Mouse (Mus musculus) ES-E14 (cell line): Measurements from ENCODE around the gene Dcps. TPM values are rescaled to one million over a fixed set of nuclear protein-coding genes. Genes with fewer than 3 reads are reported as not detected.
A peak's percentile ranks its signal among the peaks of the same experiment; 100 is the strongest.

Experiments used
- DNase-seq: peaks from one replicate; pipeline ENCODE4 v3.0.0-alpha.2; 2013; ENCODE audit warnings: low read depth, low spot score
- H3K27ac ChIP-seq: 2 replicates; pipeline ENCODE4 v1.5.1; 2012; ENCODE audit warnings: low read depth, mild to moderate bottlenecking, low read length, moderate library complexity, mixed read lengths; ENCODE audit not compliant: poor library complexity, insufficient read depth, severe bottlenecking
- H3K36me3 ChIP-seq: 2 replicates; pipeline ENCODE4 v1.6.1; 2012; ENCODE audit warnings: mild to moderate bottlenecking, low read length, moderate library complexity, mixed read lengths; ENCODE audit not compliant: control insufficient read depth, poor library complexity, insufficient read depth, severe bottlenecking
- H3K4me1 ChIP-seq, 2 experiments: fragments of 150-350 bp in 1 of 2; sonication (generic) in 1 of 2; 2 replicates each; pipeline ENCODE4 v1.6.1; 2012; ENCODE audit warnings: low read length in 2 of 2, mild to moderate bottlenecking in 1 of 2, mixed read lengths in 1 of 2; ENCODE audit not compliant: control insufficient read depth in 2 of 2, insufficient read depth in 2 of 2, poor library complexity in 1 of 2
- H3K4me3 ChIP-seq, 2 experiments: fragments of 150-350 bp in 1 of 2; sonication (generic) in 1 of 2; 2 replicates each; pipeline ENCODE4 v1.5.1; 2012; ENCODE audit warnings: low read length in 2 of 2, low read depth in 1 of 2, mild to moderate bottlenecking in 1 of 2, mixed read lengths in 1 of 2; ENCODE audit not compliant: insufficient read depth in 1 of 2, poor library complexity in 1 of 2, severe bottlenecking in 1 of 2
- H3K9ac ChIP-seq: 2 replicates; pipeline ENCODE4 v1.6.1; 2012; ENCODE audit warnings: low read depth, mild to moderate bottlenecking, low read length, mixed read lengths; ENCODE audit not compliant: poor library complexity, insufficient read depth, severe bottlenecking
- H3K9me3 ChIP-seq: fragments of 150-350 bp; sonication (generic); 2 replicates; pipeline ENCODE4 v1.6.1; 2012; ENCODE audit warnings: low read depth, mild to moderate bottlenecking, low read length; ENCODE audit not compliant: control insufficient read depth, insufficient read depth
- CHD2 ChIP-seq: IDR thresholded peaks from 2 replicates; pipeline ENCODE4 v1.6.1; 2014; ENCODE audit warnings: mild to moderate bottlenecking, low read depth, low read length, inconsistent platforms
- HCFC1 ChIP-seq: IDR thresholded peaks from 2 replicates; pipeline ENCODE4 v1.6.1; 2012; ENCODE audit warnings: low read length, inconsistent platforms, borderline replicate concordance; ENCODE audit not compliant: insufficient read depth
- MAFK ChIP-seq: IDR thresholded peaks from 2 replicates; pipeline ENCODE4 v1.6.1; 2014; ENCODE audit warnings: mild to moderate bottlenecking, low read depth, low read length, inconsistent platforms; ENCODE audit not compliant: insufficient read depth
- ZC3H11A ChIP-seq: IDR thresholded peaks from 2 replicates; pipeline ENCODE4 v1.6.1; 2012; ENCODE audit warnings: low read depth, mild to moderate bottlenecking, inconsistent platforms, low read length, borderline replicate concordance
- ZNF384 ChIP-seq: IDR thresholded peaks from 2 replicates; pipeline ENCODE4 v1.6.1; 2012; ENCODE audit warnings: low read depth, low read length, inconsistent platforms
- in situ Hi-C, 2 experiments: fragments of 600-800 bp; cut with MboI; formaldehyde crosslinking; loops; one replicate each; pipeline ENCODE4 v1.15.1; 2025; ENCODE audit warnings: low sequenced_read_pairs in 2 of 2, inconsistent platforms in 1 of 2; ENCODE audit not compliant: unreplicated experiment in 2 of 2
- total RNA-seq: library from RNA; depleted of rRNA; stranded (reverse); fragments of 300-350 nt; gene quantifications from 2 replicates; pipeline ENCODE4 v1.2.3, GENCODE M21; 2012

The Dcps gene
- total RNA-seq, 1 experiment: 42.9 TPM

GRCm38 (mm10) chr9:35183359-35183758, 7.5 kb upstream of the Dcps start:
- Histone ChIP-seq H3K9ac (no peak overlapping the region), H3K27ac (no peak overlapping the region), H3K36me3 (peaks cover 2% of the 10 kb centered on the region), H3K9me3 (no peaks in the 10 kb centered on the region), H3K4me1 (peaks cover 0 to 2% of the 10 kb centered on the region in 2 experiments; a peak in 1 of 4 replicates), H3K4me3 (no peak overlapping the region)
- no peak for DNase-seq
- in situ Hi-C loops: no loop called here
- no peak for TF ChIP-seq HCFC1
- TF ChIP-seq ZC3H11A: no peak
- no peak for TF ChIP-seq MAFK
- no peak for TF ChIP-seq CHD2
- no peak for TF ChIP-seq ZNF384

GRCm38 (mm10) chr9:35182832-35183231, 7.0 kb upstream of the Dcps start:
- TF ChIP-seq ZNF384 (no peak), ZC3H11A (no peak), MAFK (no peak), CHD2 (no peak)
- H3K4me1 ChIP-seq: peaks cover 0 to 2% of the 10 kb centered on the region in 2 experiments; a peak in 1 of 4 replicates

GRCm38 (mm10) chr9:35176124-35176659, 331 bp upstream of the Dcps start:
- Histone ChIP-seq H3K9me3 (no peaks in the 10 kb centered on the region), H3K4me1 (no peaks in the 10 kb centered on the region; a peak in 2 of 4 replicates), H3K27ac (no peak overlapping the region), H3K36me3 (no peaks in the 10 kb centered on the region), H3K4me3 (peak overlapping the region; percentile 83 to 98), H3K9ac (no peak overlapping the region; the same call in 1 of the 2 replicates)
- in situ Hi-C loops: no loop called here
- TF ChIP-seq HCFC1 (no peak), MAFK (no peak), CHD2 (no peak), ZNF384 (no peak), ZC3H11A (no peak)
- DNase-seq: no peak

More at GRCm38 (mm10) chr9:35182832-35183231, 7.0 kb upstream of the Dcps start:
- H3K9me3 ChIP-seq: no peaks in the 10 kb centered on the region
- DNase-seq: no peak
- peaks cover 2% of the 10 kb centered on the region for H3K36me3 ChIP-seq
- in situ Hi-C loops: no loop called here
- H3K27ac ChIP-seq: no peak overlapping the region
- no peak overlapping the region for H3K9ac ChIP-seq
- no peak overlapping the region for H3K4me3 ChIP-seq

- TF ChIP-seq MAFK: no peak
- TF ChIP-seq ZNF384: no peak
- TF ChIP-seq ZC3H11A: no peak
- no peak for TF ChIP-seq CHD2
- no peak for TF ChIP-seq HCFC1
- DNase-seq: no peak
- no peak overlapping the region for H3K4me3 ChIP-seq
- H3K36me3 ChIP-seq: peaks cover 6% of the 10 kb centered on the region
- no peak overlapping the region for H3K9ac ChIP-seq
- in situ Hi-C loops: loop anchor here (25.0 kb wide), 2 partner anchors 311 to 686 kb away; partner anchors contain the start of gene Kirrel3 (in 1 of the 2)
- H3K27ac ChIP-seq: no peak overlapping the region
- no peaks in the 10 kb centered on the region; a peak in 2 of 4 replicates for H3K4me1 ChIP-seq
- H3K9me3 ChIP-seq: no peaks in the 10 kb centered on the region
Measured at GRCm38 (mm10) chr9:35173331-35173730, 2.5 kb downstream of the Dcps start.
